Mouse (Mus musculus) gonadal fat pad, adult 2 months (tissue): Measurements from ENCODE around the gene Ttf1. TPM values are rescaled to one million over a fixed set of nuclear protein-coding genes. Genes with fewer than 3 reads are reported as not detected.
"Not testable (repeated sequence)": the region's sequence is repeated elsewhere in the genome, so short reads cannot be mapped to it uniquely, and the experiment has no call there.

Experiments used
- DNase-seq: peaks from one replicate; pipeline ENCODE4 v3.0.0-alpha.2; 2012; ENCODE audit warnings: low read depth
- polyA plus RNA-seq: library from polyadenylated mRNA; depleted of rRNA; stranded (reverse); fragments of >200 nt; gene quantifications from 2 replicates; pipeline ENCODE4 v1.2.3, GENCODE M21; 2012

Gene Ttf1
- polyA plus RNA-seq, 1 experiment: 8.3 TPM

GRCm38 (mm10) chr2:29054991-29055390, 5.1 kb upstream of the Ttf1 start, which contains the start of gene Cfap77:
Gene Cfap77 (minus strand): TSS chr2:29055066.
- no peak for DNase-seq

GRCm38 (mm10) chr2:29065796-29066195, 5.7 kb downstream of the Ttf1 start:
- no peak for DNase-seq

- no peak for DNase-seq
Measured at GRCm38 (mm10) chr2:29066410-29066809, 6.3 kb downstream of the Ttf1 start.

GRCm38 (mm10) chr2:29074676-29075075, 14.6 kb downstream of the Ttf1 start:
- DNase-seq: no peak

GRCm38 (mm10) chr2:29075331-29076070, 15.4 kb downstream of the Ttf1 start:
- DNase-seq: no peak

GRCm38 (mm10) chr2:29076226-29076625, 16.2 kb downstream of the Ttf1 start:
- no peak for DNase-seq

GRCm38 (mm10) chr2:29081965-29082364, 21.9 kb downstream of the Ttf1 start:
- DNase-seq: no peak

- DNase-seq: no peak
Measured at GRCm38 (mm10) chr2:29086026-29086425, 26.0 kb downstream of the Ttf1 start.

GRCm38 (mm10) chr2:29089276-29089675, 29.2 kb downstream of the Ttf1 start:
- not testable (repeated sequence) for DNase-seq

GRCm38 (mm10) chr2:29095674-29096073, 35.6 kb downstream of the Ttf1 start:
- DNase-seq: no peak

- no peak for DNase-seq
Measured at GRCm38 (mm10) chr2:29096751-29097150, 36.7 kb downstream of the Ttf1 start.

- DNase-seq: no peak
Measured at GRCm38 (mm10) chr2:29097465-29097864, 37.4 kb downstream of the Ttf1 start.

- DNase-seq: not testable (repeated sequence)
Measured at GRCm38 (mm10) chr2:29097955-29098354, 37.9 kb downstream of the Ttf1 start.

GRCm38 (mm10) chr2:29098786-29099185, 38.7 kb downstream of the Ttf1 start:
- DNase-seq: no peak

GRCm38 (mm10) chr2:29099646-29100045, 39.6 kb downstream of the Ttf1 start:
- DNase-seq: no peak

- DNase-seq: no peak
Measured at GRCm38 (mm10) chr2:29100822-29101534, 40.9 kb downstream of the Ttf1 start.

GRCm38 (mm10) chr2:29102416-29103377, 42.6 kb downstream of the Ttf1 start:
- not testable (repeated sequence) for DNase-seq

GRCm38 (mm10) chr2:29120969-29121368, 60.9 kb downstream of the Ttf1 start:
- no peak for DNase-seq

- DNase-seq: no peak
Measured at GRCm38 (mm10) chr2:29122446-29122845, 62.4 kb downstream of the Ttf1 start.

GRCm38 (mm10) chr2:29123907-29124569, 64.0 kb downstream of the Ttf1 start, which contains the start of gene Setx:
Gene Setx (plus strand): TSS chr2:29124181.
- DNase-seq: no peak

- DNase-seq: no peak
Measured at GRCm38 (mm10) chr2:29124571-29124935, 64.5 kb downstream of the Ttf1 start.
